Mouse (Mus musculus): ENCODE measurements around the gene Klhl2. TPM values are rescaled to one million over a fixed set of nuclear protein-coding genes. Genes with fewer than 3 reads are reported as not detected.

Gene Klhl2
- total and polyA plus RNA-seq, 3 experiments: 6.0 to 19.4 (median 14.5) TPM

- H3K27ac ChIP-seq: no peak overlapping the region
- H3K4me1 ChIP-seq (ENCODE audit: control insufficient read depth, insufficient read depth, low read length): no peaks in the 10 kb centered on the region
- no peaks in the 10 kb centered on the region for H3K27me3 ChIP-seq (ENCODE audit: control insufficient read depth, insufficient read depth, low read length)
- H3K9ac ChIP-seq (ENCODE audit: low read depth, low read length): no peak overlapping the region
- DNase-seq: no peak
- H3K79me2 ChIP-seq (replicated peaks; ENCODE audit: control insufficient read depth, insufficient read depth, low read length): no peaks in the 10 kb centered on the region
- H3K4me3 ChIP-seq: no peak overlapping the region
- intact Hi-C loops (cut with DNase I): no loop called here
- no peaks in the 10 kb centered on the region for H3K36me3 ChIP-seq (ENCODE audit: control insufficient read depth, insufficient read depth, low read length)
- TF ChIP-seq CTCF (IDR thresholded peaks at IDR 0.05) (no peak), EP300 (IDR thresholded peaks at IDR 0.05; ENCODE audit: insufficient read depth, low read depth, low read length) (no peak), POLR2A (IDR thresholded peaks at IDR 0.05; ENCODE audit: insufficient read depth, low read depth, low read length) (no peak)
- 5% methylated on average over 1 of the region's 1 CpGs for WGBS
These were observed 138.3 kb downstream of the Klhl2 start for GRCm38 (mm10) chr8:64711544-64711943.

- Histone ChIP-seq H3K4me3 (no peak overlapping the region), H3K27ac (no peak overlapping the region), H3K79me2 (replicated peaks; ENCODE audit: control insufficient read depth, insufficient read depth, low read length) (no peaks in the 10 kb centered on the region), H3K9ac (ENCODE audit: low read depth, low read length) (no peak overlapping the region), H3K36me3 (ENCODE audit: control insufficient read depth, insufficient read depth, low read length) (no peaks in the 10 kb centered on the region), H3K4me1 (ENCODE audit: control insufficient read depth, insufficient read depth, low read length) (no peaks in the 10 kb centered on the region), H3K27me3 (ENCODE audit: control insufficient read depth, insufficient read depth, low read length) (no peaks in the 10 kb centered on the region)
- TF ChIP-seq POLR2A (IDR thresholded peaks at IDR 0.05; ENCODE audit: insufficient read depth, low read depth, low read length) (no peak), CTCF (IDR thresholded peaks at IDR 0.05) (no peak), EP300 (IDR thresholded peaks at IDR 0.05; ENCODE audit: insufficient read depth, low read depth, low read length) (no peak)
- intact Hi-C loops (cut with DNase I): no loop called here
- DNase-seq: no peak
These were observed 142.3 kb downstream of the Klhl2 start for GRCm38 (mm10) chr8:64707481-64707880.

GRCm38 (mm10) chr8:64703191-64703590 is 146.6 kb downstream of the Klhl2 start:
- Histone ChIP-seq H3K27ac (no peak overlapping the region), H3K9ac (ENCODE audit: low read depth, low read length) (no peak overlapping the region), H3K36me3 (ENCODE audit: control insufficient read depth, insufficient read depth, low read length) (no peaks in the 10 kb centered on the region), H3K79me2 (replicated peaks; ENCODE audit: control insufficient read depth, insufficient read depth, low read length) (no peaks in the 10 kb centered on the region), H3K4me1 (ENCODE audit: control insufficient read depth, insufficient read depth, low read length) (no peaks in the 10 kb centered on the region), H3K27me3 (ENCODE audit: control insufficient read depth, insufficient read depth, low read length) (no peaks in the 10 kb centered on the region), H3K4me3 (no peak overlapping the region)
- DNase-seq: no peak
- 67% methylated on average over 1 of the region's 1 CpGs for WGBS
- intact Hi-C loops (cut with DNase I): no loop called here
- no peak for TF ChIP-seq POLR2A (IDR thresholded peaks at IDR 0.05; ENCODE audit: insufficient read depth, low read depth, low read length)
- TF ChIP-seq EP300 (IDR thresholded peaks at IDR 0.05; ENCODE audit: insufficient read depth, low read depth, low read length): no peak

GRCm38 (mm10) chr8:64692651-64693201 is 157.1 kb downstream of the Klhl2 start, which contains the start of gene Cpe:
TSS of gene Cpe (minus strand) at chr8:64693054.
- intact Hi-C loops (cut with DNase I): loop anchor here (1.0 to 5.0 kb wide), 4 partner anchors 40 to 250 kb away; partner anchors contain the start of gene Msmo1
- WGBS: under 1% methylated on average over 54 of the region's 54 CpGs
- H3K4me3 ChIP-seq: peak within 1 kb of the TSS; percentile 61

GRCm38 (mm10) chr8:64691591-64692401 is 158.0 kb downstream of the Klhl2 start:
- H3K27me3 ChIP-seq (ENCODE audit: control insufficient read depth, insufficient read depth, low read length): no peaks in the 10 kb centered on the region
- DNase-seq: no peak
- 23% methylated on average over 16 of the region's 16 CpGs for WGBS
- H3K79me2 ChIP-seq (replicated peaks; ENCODE audit: control insufficient read depth, insufficient read depth, low read length): no peaks in the 10 kb centered on the region
- peaks cover 6% of the 10 kb centered on the region; the same call in 1 of the 2 replicates for H3K4me1 ChIP-seq (ENCODE audit: control insufficient read depth, insufficient read depth, low read length)
- TF ChIP-seq POLR2A (IDR thresholded peaks at IDR 0.05; ENCODE audit: insufficient read depth, low read depth, low read length): no peak
- TF ChIP-seq CTCF (IDR thresholded peaks at IDR 0.05): no peak
- TF ChIP-seq EP300 (IDR thresholded peaks at IDR 0.05; ENCODE audit: insufficient read depth, low read depth, low read length): no peak
- H3K4me3 ChIP-seq: peak overlapping the region; percentile 61
- intact Hi-C loops (cut with DNase I): loop anchor here (1.0 to 5.0 kb wide), 3 partner anchors 41 to 251 kb away; partner anchors contain the start of gene Msmo1
- peak overlapping the region; percentile 80 for H3K27ac ChIP-seq
- H3K36me3 ChIP-seq (ENCODE audit: control insufficient read depth, insufficient read depth, low read length): peaks cover 2% of the 10 kb centered on the region
- H3K9ac ChIP-seq (ENCODE audit: low read depth, low read length): peak overlapping the region; percentile 67

More at GRCm38 (mm10) chr8:64692651-64693201, 157.1 kb downstream of the Klhl2 start, which contains the start of gene Cpe:
- Histone ChIP-seq H3K36me3 (ENCODE audit: control insufficient read depth, insufficient read depth, low read length) (peaks cover 2% of the 10 kb centered on the region), H3K79me2 (replicated peaks; ENCODE audit: control insufficient read depth, insufficient read depth, low read length) (no peaks in the 10 kb centered on the region), H3K9ac (ENCODE audit: low read depth, low read length) (peak within 1 kb of the TSS; percentile 67), H3K4me1 (ENCODE audit: control insufficient read depth, insufficient read depth, low read length) (peaks cover 6% of the 10 kb centered on the region; the same call in 1 of the 2 replicates), H3K27me3 (ENCODE audit: control insufficient read depth, insufficient read depth, low read length) (no peaks in the 10 kb centered on the region), H3K27ac (peak within 1 kb of the TSS; percentile 80)
- TF ChIP-seq EP300 (IDR thresholded peaks at IDR 0.05; ENCODE audit: insufficient read depth, low read depth, low read length) (0 out of 2 replicates have a peak, but pooled peaks have one; percentile 44), CTCF (IDR thresholded peaks at IDR 0.05) (peak; percentile 83), POLR2A (IDR thresholded peaks at IDR 0.05; ENCODE audit: insufficient read depth, low read depth, low read length) (peak; percentile 47; the same call in 1 of the 2 replicates)
- DNase-seq: peak; percentile 84 to 87
